Mouse (Mus musculus) retina, postnatal 7 days (tissue): ENCODE data around the gene Dctpp1.

Source experiments
- DNase-seq: peaks from one replicate; pipeline ENCODE4 v3.0.0-alpha.2; 2012; ENCODE audit warnings: low read depth, low spot score

Dctpp1 gene

GRCm38 (mm10) chr7:127260309-127261111 lies at the start of gene Dctpp1:
Dctpp1 (minus strand) TSS chr7:127260709.
- DNase-seq: peak; percentile 94

DNA sequence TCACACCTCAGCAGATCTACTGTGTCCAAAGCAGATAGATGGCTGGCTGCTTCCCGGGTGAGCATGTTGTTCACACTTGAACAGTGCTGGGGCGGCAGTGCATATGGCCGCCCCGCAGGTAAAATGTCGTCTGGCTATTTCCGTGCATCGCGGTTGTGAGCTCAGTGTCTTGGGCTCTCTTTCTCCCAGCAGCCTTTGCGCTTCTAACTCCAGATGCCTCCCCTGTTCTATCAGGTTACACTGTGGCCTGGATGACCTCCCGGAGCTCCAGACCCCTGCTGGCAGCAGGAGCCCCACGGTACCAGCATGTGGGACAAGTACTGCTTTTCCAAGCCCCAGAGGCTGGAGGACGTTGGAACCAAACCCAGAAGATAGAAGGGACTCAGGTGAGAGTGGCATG lies 49.4 kb upstream of the Dctpp1 start:
- DNase-seq: no peak

- peak; percentile 68 for DNase-seq
Measured at GRCm38 (mm10) chr7:127308887-127309286, 48.4 kb upstream of the Dctpp1 start.

DNA sequence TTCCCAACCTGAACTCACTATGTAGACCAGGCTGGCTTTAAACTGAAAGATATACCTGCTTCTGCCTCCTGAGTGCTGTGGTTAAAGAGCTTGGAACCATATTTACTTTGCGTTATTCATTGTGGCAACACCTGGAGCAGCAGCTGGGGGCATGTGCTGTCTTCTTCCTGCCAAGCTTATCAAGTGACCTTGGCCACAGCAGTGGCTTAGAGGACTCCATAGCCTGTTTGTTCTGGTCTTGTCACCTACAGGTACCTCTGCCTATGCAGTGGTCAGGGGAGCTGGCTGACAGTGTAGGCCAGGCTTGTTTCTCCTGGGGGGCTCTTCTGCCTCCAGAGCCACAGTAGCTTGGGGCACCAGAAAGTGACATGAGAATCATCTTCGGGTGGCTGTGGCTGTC lies 47.9 kb upstream of the Dctpp1 start:
- no peak for DNase-seq

DNA sequence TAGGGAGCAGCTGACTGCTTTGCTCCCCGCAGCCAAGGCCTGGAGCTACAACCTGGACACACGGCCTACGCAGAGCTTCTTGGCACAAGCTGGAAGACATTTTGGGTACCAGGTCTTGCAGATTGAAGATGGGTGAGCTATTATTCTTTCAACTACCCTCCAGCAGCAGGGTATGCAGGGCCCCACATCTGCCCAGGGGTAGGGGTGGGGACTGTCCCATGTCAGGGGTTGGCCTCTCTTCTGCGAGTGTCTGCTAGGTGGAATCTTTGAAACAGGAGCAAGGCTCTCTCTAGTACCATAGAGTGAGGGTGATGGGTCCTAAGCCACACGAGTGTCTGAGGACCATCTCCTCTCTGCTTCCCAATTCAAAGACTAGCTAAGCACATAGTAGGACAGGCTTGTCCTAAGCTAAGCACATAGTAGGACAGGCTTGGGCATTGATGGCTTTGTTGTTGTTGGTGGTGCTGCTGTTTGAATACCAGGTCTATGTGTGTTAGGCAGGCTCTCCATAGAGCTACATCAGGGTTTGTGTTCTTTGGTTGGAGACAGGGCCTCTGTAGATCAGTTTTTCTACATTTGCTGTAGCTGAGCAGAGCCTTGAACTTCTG lies 37.2 kb upstream of the Dctpp1 start:
- DNase-seq: no peak

GRCm38 (mm10) chr7:127296786-127297555 lies 36.5 kb upstream of the Dctpp1 start:
- no peak for DNase-seq

DNA sequence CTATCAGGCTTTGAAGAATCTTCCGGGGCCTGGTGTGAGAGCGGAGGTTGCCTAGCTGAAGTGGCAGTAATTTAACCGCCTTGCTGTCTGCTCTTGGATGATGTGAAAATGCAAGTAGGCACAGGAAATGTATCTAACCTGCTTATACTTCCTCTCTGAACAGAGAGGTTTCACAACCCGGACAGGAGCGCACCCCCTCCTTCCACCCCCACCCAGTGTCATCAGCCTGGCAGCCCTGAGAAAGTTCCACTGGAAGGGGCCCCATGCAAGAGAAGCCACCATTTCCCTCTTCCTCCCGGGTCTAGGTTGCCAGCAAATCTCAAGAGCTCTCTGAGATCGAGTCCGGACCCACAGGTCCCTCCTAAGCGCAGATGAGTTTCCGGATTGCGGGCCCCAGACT lies 35.6 kb upstream of the Dctpp1 start, which contains the start of gene Itgal:
Gene Itgal, plus strand, starts transcription at position 163 of the 400 bp plus-strand sequence.
- DNase-seq: no peak

DNA sequence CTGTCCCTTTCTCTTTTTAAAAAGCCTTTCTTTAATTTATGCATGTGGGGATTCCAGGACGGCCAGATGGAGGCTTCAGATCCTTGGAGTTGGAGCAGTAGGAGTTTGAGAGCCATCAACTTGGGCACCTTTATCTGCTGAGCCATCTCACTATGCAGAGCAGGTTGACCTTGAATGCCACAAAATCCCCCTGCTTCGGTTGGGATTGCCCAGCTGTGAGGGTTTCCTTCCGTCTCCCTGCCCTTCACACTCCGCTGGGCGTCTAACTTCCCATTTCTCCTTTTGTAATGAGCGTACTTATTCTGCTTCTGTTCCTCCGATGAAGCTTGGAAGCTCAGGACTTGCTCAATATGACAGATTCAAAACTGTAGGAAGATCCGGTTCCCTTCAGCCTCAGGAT lies 29.6 kb upstream of the Dctpp1 start:
- DNase-seq: no peak

- DNase-seq: no peak
Measured at GRCm38 (mm10) chr7:127289306-127289705, 28.8 kb upstream of the Dctpp1 start.

DNA sequence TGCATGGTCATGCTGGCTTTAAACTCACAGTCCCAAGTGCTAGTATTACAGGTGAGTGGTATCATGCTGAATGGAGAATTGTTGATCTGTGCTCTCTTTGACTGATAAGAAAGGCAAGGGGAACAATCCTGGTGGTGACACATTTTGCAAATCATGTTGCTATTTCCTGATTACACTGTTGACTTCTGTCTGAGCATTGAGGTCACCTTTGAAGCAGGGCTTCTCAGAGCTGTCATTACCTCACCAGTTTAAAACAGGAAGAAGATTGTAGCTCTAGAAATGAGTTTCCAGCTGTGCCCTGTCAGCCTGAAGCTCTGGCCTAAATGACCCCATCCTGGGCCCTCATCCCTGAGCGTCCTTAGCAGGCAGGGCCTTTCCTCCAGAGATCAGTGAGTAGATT lies 27.4 kb upstream of the Dctpp1 start:
- DNase-seq: no peak

GRCm38 (mm10) chr7:127285154-127285553 lies 24.6 kb upstream of the Dctpp1 start:
- DNase-seq: no peak

- DNase-seq: no peak
Measured at GRCm38 (mm10) chr7:127282190-127282589, 21.7 kb upstream of the Dctpp1 start.

GRCm38 (mm10) chr7:127281114-127281513 lies 20.6 kb upstream of the Dctpp1 start:
- DNase-seq: no peak

GRCm38 (mm10) chr7:127280092-127280491 lies 19.6 kb upstream of the Dctpp1 start:
- no peak for DNase-seq

DNA sequence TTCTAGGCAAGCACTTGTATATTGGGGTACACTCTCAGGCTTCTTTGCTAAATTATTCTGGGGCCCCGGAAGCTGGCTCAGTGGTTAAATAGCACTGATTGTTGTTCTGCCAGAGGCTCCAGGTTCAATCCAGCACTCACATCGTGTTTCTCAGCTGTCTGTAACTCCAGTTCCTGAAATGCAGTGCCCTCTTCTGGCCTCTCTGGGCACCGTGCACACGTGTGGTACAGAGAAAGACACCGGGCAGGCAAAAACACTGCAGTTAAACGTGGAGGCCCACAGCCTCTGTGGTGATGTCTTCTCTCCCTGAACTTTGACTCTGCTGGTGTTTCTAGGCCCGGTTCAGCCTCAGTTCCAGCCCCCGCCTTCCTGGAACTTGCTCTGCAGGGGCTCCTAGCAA lies 17.8 kb upstream of the Dctpp1 start:
- DNase-seq: no peak

- DNase-seq: no peak
Measured at GRCm38 (mm10) chr7:127276519-127276961, 16.0 kb upstream of the Dctpp1 start.

DNA sequence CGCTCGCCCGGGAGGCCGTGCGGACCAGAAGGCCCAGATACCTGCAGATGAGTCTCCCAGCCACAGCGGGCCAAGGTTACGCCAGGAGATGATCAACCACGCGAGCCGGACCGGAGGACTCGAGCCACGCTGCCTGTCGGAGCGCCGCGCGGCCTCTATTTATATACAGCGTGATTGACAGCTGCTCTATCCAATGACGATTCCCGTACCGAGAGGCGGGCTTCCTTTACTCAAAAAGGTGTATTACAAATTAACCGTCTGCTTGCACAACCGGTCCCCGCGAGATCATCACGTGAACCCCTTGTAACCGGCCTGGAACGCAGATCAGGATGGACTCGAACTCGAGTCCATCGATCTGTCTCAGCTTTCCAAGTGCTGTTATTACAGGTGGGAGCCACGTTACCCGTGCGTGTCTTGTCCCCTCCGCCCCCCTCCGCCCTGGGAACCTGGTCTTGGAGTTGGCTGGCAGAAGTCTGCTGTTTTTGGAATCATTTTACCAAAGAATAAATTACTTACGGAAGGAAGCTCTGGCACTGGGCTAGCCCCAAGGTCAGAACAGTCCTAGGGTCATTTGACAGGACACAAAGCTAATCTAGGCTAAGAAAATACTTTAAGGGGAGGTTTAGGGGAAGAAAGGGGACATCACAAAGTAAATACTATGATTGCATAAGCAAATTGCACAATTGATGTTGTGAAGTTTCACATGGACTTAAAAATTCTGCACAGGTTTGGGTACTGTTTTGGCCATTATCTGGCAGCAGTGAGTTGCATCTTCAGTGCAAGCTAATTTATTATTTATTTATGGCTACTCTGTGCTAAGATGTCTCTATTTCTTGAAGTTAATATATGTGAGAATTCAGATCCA lies 13.6 kb upstream of the Dctpp1 start, which contains the start of gene Sephs2:
Gene Sephs2, minus strand, starts transcription at position 131 of the 865 bp plus-strand sequence.
- DNase-seq: peak; percentile 92

GRCm38 (mm10) chr7:127273118-127273923 lies 12.8 kb upstream of the Dctpp1 start:
- no peak for DNase-seq

DNA sequence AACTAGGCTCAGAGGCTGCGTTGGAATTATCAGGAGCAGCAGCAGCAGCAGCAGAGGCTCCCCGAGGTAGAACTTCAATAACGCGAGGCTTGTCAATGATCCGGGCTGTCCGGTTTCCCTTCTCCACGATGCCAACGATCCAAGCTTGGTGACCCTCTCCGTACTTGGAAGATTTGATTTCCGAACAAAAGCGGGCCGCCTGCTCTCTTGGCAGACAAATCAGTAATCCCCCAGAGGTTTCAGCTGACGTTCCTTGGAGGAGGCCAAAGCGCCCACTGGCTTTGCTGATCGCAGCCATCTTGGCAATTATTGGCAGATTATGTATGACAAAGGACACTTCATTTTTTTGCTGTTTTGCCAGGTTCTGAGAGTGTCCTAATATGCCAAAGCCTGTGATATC lies 12.1 kb upstream of the Dctpp1 start:
- DNase-seq: no peak

DNA sequence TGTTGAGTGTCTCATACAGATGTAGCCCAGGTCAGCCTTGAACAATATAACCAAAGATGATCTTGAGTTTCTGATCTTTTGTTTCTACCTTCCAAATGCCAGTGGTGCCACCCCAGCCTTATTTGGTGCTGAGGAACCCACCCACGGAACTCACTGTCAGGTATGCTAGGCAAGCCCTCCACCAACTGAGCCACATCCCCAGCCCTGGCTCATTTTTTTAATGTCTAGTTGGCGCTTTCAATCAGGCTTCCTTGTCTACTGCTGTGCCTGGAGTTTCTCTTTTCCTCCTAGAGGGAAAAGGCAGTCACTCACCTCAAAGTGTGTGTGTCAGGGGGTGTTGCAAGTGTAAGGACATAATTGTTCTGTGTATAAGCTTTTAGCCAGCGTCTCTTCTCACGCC lies 10.6 kb upstream of the Dctpp1 start:
- DNase-seq: no peak
